Mouse (Mus musculus) neural tube, embryonic 10.5 days (tissue): ENCODE measurements at regions not wholly inside any gene's neighbourhood (a gene's known extent, or its start where the extent isn't known, plus 50 kb on each side); places are given as distances from the start of the nearest gene placed in this dataset.
"Not testable (repeated sequence)": the region's sequence is repeated elsewhere in the genome, so short reads cannot be mapped to it uniquely, and the experiment has no call there.

ENCODE experiments used
- DNase-seq: peaks from one replicate; pipeline ENCODE4 v3.0.0-alpha.2; 2017; ENCODE audit warnings: low spot score; ENCODE audit errors: extremely low spot score

DNA sequence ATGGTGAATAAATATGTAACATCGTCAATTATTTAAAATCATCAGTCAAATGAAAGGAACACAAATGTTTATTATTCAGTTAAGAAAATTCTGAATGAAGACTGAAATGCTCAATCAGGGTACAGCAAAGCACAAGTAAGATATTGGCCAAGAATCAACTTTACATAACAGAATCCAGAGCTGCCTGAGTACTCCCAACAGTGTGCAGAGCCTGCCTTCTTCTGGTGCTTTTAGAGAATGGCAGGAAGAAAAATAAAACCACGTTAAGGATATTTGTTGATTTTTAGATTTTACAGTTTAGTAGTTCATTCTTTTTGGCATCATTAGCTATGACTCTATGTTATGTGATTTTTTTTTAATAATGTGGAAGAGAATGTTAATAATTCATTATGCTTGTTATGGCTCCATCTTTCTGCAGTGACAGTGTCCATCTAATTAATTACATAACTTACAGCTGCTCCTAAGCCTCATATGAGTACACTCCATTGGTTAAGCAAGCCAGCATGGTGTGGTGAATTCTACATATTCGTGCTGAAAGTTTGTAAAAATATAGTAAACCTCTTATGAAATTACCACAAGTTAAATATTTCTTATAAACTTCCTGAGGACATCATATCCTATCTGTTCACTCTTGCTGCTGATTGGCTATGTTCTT is 579.0 kb downstream of the Kcna4 start:
- DNase-seq = no peak

DNA sequence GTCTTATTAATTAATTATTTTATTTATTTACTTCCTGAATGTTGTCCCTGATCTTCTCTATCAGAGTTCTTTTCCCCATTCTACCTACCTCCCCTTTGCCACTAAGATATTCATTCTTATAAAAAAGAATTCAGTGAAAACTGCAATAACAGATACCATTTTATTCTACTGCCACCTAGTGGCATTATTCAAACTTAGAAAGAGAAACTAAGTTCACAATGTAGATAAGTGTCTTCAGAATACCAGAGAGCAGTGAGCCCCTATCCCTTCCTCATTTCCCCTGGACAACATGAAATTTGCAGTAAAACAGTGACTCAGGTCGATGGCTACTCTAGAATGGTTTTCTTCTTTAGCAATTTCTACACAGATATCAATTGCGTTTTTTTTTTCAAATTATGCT is 589.2 kb downstream of the Kcna4 start:
- DNase-seq = no peak

DNA sequence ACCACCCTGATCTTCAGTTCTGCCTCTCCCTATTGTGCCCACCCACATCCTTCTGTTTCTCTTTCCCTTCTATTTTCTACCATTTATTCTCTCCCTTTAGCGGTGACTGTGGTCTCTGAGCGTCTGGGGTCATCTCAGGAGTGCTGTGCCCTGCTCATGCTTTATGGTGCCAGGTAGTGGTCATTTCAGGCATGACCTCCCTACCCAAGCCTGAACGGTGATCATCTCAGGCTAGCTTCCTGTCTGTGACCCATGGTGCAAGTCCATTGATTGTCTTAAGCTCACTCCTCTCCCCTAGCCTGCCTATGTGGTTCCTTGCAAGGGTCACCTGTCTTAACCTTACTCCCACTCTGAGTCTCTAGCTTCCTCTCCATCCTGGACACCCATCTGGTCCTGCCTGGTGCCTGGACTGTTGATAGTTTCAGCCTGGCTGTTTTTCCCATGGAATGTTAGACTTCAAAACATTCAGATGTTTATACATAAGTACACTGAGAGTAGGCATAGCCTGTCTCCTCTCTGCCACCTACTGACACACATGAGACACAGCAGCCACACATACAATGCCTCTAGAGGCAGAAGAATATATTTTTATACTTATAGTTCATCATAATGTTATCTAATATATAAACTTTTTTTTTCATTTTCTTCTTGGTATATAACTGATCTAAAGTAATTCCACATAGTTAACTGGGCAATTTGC is 595.8 kb downstream of the Kcna4 start:
- no peak for DNase-seq

DNA sequence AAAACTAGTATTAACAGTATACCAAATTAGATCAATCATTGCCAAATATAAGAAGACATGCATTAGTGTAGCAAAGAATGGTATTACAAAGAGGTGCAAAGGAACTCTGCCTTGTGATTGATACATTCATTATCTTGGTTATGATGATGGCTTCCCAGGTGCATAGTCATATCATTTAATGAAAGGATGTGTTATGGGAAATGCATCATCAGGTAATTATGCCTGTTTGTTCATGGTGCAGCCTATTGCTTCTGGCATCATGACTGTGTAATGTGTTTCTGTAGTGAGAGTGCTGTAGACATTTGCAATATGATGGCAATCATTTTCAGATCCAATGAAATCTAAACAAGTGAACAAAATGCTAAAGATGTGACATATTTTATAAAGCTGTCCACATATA is 597.8 kb downstream of the Kcna4 start:
- no peak for DNase-seq

DNA sequence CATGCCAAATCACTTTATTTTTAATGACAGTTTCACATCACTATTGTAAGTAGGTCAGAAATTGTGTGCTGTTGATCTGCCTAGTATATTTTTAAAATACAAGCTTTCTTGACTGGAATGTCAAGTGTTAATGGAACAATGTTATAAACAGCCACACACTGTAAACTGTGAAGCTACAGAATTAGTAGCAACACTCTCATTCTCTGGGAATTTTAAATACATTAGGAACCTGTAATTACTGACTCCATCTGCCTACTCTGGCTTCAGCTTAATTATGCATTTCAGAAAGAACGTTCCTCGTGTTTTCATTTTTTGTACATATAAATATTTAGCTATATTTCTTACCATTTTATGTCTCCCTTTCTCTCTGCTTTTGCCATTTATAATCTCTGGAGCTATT is 634.7 kb downstream of the Kcna4 start:
- no peak for DNase-seq

DNA sequence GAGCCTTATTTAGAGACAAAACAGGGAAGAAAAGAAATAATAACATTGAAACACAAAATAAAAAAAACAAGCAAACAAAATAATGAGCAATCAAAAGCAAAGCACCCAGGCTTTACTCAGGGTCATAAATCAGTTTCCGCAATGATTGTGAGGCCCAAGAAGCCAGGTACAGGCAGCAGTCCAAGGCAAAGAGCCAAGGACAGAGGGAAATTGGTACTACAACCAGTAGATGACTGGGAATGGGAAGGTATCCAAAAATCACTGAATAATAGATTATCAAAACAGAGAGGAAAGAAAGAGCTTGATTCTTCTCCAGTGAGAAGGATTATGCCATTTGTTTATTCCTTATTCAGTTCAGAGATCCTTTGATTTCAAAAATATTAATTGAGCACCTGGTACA is 636.2 kb downstream of the Kcna4 start:
- no peak for DNase-seq

DNA sequence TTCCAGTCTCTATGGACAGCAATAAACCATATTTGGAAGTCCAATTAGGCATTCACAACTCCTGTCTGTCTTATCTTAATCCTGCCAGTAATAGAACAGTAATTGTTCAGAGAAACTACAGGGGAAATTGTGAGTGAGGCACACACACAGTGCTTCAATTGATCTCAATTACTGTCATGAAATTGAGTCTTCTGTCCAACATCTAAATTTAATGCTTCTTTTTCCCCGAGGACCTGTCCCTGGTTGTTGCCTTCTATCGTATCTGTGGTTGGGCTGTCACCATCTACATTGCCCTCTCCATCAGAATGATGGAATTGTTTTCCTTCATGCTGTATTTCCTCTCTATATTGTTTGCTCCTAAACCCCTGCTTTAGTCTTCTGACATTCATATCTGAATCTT is 644.9 kb downstream of the Kcna4 start:
- DNase-seq = no peak

DNA sequence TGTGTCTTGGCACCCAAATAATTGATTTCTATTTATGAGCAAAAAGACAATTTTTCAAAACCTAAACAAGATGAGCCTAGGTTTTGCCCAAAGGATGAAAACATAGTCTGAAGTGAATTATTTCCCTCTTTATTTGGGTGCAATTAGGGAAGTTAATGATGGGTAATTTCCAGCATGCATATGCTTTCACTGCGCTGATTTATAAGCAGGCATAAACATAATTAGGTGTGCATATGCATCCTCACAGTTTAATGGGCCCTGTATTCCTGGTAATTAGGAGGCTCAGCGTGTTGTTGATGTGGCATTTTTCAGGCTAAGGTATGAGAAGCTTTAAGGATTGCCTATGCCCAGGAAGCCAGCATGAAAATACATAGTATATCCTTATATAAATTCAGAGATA is 645.3 kb downstream of the Kcna4 start:
- DNase-seq = no peak

DNA sequence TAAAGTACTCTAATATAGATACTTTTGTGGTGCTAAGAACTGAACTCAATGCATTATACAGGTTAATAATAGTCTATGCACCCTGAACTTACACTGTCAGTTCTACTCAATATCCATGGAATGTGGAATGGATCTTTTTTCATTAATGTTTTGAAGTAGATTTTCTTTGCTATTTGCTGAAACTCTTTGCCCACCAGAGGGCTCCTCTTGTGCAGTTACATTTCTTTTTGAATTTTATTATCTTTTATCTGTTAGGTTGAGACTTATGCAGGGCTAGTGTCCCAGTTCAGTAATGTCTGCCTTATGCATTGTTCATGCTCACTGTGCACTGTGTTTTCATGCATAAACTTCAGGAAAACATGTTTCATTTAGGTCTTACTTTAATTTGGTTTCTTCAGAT is 650.9 kb downstream of the Kcna4 start:
- DNase-seq = no peak

DNA sequence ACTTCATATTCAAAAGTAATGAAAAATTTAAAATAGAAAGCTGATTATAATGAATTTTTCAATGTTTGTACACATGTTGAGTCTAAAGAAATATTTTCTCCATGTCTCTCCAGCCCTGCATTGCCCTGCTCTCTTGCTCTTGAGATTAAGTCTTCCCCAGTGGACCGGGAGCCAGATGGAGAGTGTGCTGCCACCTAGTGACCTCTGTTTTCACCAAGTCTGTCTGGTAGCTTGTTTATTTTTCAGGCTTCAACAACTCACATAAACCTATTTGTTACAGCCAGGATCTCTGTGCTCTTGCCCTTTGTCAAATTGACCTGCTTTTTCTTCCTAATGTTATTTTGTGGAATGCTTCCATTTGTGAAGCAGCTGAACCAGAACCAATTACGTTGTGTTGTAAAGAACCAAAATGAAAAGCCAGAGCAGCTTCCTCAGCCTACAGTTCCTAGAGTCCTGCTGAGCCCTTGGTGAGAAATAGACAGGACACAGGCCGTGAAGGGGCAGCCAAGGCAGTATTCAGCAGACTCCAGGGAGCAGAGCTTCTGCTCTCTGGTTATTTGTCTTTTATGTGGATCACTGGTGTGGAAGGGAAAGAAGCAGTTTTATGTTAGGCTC is 655.5 kb downstream of the Kcna4 start:
- peak; percentile 29 for DNase-seq

DNA sequence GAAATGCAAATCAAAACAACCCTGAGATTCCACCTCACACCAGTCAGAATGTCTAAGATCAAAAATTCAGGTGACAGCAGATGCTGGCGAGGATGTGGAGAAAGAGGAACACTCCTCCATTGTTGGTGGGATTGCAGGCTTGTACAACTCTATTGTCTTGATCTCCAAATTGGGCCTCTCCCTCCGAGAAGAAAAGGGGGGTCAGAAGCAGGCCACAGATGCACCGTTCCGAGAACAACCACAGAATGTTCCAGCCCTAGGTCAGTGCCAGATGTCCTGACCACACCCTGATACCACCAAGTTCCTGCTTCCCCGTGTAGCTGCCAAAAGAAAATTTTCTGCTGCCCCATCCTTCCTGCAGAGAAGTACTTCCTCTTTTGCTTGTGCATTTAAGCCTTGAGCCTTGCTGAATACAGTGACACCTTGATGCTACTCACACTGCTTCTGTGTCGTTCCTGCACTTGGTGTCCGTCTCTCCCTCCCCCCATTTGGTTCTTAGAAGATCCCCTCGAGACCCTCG is 665.2 kb downstream of the Kcna4 start:
- not testable (repeated sequence) for DNase-seq

DNA sequence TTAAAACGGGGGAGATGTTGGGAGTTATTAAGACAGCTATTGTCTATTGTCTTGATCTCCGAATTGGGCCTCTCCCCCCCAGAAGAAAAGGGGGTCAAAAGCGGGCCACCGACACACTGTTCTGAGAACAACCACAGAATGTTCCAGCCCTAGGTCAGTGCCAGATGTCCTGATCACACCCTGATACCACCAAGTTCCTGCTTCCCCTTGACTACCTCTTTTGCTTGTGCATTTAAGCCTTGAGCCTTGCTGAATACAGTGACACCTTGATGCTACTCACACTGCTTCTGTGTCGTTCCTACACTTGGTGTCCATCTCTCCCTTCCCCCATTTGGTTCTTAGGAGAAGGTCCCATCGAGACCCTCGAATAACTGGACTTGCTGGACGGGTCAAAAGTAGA is 673.5 kb downstream of the Kcna4 start:
- DNase-seq = not testable (repeated sequence)

DNA sequence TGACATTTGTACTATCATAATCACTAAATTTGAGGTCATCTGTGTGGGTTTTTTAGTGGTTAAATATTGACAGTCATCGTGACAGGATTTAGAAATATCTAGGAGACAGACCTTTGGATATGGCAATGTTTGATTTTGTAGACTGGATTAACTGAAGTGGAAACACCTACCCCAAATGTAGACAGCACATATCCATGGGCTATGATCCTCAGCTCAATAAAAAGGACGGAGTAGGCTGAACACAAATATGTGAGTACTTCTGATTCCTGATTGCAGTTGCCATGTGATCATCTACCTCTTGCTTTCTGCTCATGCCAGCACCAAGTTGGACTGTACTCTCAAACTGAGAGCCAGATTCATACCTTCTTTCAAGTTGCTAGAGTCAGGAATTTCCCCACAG is 674.4 kb downstream of the Kcna4 start:
- no peak for DNase-seq

DNA sequence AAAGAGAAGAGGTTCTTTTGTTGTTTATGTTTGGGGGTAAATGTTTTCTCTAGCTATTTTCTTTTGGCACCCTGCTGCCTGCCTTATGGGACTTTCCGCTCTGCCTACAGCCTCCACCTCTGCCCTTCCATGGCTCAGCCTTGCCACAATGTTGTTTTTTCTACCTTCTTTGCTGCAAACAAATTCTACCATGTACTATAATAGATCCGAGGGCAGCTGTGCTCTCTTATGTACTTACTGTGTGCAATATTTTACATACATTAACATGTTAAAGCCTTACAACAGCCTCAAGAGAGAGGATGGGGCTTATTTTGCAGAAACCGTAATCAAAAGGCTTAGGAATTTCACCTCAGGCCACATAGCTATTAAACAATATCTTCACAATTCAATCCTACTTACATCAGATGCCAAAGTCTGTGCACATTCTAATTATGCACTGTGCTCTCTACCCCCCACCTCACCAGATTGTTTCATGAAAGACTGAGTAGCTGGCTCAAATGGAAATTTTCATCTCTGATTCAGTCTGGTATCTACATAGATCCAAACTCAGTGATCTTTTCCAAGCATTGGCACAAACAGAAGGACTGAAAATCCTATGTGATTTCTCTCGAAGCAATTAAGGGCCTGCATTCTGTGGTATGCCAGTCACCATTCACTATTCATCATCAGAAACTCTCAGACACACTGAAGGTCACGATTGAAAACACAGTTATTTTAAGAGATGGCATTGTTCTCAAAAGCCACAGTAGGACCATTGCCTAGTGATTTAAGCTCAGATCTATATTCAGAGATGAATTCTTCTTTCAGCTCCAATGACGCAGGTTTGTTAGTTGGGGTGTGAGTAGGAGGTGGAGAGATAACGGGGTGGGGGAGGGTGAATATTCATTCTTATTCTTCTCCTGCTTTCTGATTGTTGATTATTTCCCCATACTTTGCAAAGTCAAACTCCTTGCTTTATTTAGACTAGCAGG is 675.2 kb downstream of the Kcna4 start:
- DNase-seq = no peak

DNA sequence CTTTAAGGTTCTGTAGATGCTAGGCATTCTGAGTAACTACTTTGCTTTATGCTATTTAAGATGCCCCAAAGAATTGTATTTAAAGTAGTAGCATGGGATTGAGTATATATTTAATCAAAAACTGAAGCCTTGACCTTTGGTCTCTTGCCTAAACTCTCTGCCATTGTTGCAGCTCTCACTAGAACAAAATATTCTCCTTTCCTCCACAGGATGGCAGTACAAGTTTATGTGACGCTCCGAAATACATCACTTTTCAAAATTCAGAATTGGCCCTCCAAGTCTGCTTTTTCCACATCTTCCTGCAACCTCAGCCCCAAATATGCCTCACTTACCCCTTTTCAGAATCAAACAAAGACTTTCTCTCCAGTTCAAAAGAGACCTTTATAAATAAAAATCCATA is 678.1 kb downstream of the Kcna4 start:
- no peak for DNase-seq

DNA sequence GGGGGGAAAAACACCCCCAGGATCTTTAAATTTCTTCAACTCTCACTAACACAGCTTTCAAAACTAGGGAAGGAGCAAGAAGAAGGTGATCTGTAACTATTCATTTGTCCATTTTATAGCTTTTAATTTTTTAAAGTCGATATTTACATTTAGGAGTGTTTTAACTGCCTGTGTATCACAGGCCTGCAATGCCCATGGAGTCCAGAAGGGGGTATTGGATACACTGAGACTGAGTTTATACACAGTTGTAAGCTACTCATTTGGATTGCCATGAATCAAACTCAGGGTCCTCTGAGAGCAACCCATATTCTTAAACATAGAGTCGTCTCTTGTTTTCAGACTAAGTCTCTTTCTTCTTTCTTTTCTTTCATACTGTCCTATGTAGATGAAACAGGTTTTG is 679.1 kb downstream of the Kcna4 start:
- DNase-seq = no peak

DNA sequence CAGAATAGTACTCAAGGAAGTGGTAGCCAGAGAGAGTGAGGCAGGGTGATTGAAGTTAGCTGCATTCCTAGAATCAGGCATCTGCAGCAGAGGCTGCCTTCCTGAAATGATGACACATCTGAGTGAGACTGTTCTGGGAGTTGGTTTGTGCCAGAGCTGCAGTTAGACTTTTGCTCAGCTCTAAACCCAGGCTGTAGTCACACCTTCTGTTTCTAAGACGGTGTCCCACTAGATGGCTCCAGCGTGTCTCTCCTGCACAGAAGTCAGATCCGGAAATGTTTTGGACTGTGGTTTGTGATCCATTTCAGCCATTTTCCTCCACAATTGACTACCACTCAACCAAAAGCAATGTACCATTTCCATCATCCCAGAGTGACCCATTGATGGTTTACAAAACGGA is 683.1 kb downstream of the Kcna4 start:
- no peak for DNase-seq

DNA sequence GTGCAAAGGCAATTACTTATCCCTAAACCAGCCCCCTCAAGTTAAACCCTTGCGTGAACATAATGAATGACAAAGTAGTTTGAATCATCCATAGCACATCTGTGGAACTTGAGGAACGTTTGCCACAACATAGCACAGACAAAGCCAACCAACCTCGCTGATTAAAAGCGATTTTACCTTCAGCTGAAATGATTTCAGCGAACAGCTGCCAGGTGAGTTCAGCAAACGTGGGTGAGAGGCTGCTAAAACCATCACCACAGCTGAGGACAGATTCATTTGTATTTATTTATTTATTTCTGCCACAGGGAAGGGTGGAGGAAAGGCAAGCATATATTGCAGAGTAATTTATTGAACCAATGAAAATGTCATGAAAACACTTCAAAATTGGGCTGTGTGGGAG is 704.4 kb downstream of the Kcna4 start:
- DNase-seq = no peak

DNA sequence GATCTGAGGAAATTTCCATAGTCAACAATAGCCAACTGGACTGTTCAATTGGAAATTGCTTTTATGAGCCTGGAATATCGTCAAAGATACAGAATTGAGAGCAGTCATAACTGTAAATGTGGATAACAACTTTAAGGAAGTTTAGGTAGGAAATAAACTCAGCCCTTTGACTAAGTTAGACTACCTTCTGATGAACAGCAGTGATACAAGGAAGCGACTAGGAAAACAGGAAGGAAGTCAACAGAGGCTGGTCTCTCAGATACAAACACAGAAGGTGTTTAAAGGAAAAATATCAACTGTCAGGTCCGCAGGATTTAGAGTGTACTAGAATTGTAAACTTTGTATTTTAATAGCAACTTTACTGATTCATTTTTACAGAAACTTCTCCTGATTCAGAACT is 721.1 kb downstream of the Kcna4 start:
- no peak for DNase-seq

DNA sequence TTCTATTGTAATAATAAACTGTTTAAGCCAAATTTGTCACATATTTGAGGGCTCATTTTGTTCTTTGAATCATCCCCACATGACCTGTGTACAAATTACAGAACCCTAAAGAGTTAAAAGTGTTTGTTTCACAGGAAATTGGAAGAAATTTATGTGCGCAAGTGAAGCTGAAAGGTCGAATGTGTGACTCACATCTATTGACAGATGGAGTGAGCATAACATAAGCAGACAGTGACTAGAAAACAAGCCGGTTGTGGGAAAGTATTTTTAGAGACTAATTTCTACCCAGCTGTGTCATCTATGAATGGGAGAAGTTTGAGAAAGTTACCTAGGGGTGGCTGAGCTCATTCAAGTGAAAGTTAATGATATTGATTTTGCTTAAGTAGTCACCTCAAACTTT is 732.8 kb downstream of the Kcna4 start:
- DNase-seq = no peak

DNA sequence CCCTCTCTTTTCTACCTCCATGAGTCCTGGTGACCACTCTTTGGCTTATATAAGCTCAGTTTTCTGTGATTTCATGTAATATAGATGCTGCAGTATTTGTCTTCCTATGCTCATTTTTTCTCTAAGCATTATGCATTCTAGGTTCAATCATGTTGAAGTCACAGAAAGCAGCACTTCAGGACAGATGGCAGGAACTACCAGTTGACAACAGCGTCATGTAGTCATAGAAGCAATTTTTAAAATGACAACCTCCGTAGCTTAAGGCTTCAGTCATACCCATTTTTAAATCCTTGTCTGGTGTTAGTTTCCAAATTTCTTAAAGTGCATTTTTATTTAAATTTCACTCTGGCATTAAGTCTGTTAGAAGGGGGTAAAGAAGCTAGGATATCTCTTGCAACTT is 740.2 kb downstream of the Kcna4 start:
- DNase-seq = no peak
